Mouse (Mus musculus) natural killer cell, adult 2 months (primary cell): ENCODE data around the gene Cnmd.

Experiments used
- DNase-seq, 2 experiments: peaks; one replicate each; pipeline ENCODE4 v3.0.0; 2022; ENCODE audit warnings: low spot score in 2 of 2

The Cnmd gene

GRCm38 (mm10) chr14:79645378-79645777 is 16.6 kb downstream of the Cnmd start:
- no peak for DNase-seq

GRCm38 (mm10) chr14:79642063-79642462 is 19.9 kb downstream of the Cnmd start:
- no peak for DNase-seq

GRCm38 (mm10) chr14:79636814-79637213 is 25.2 kb downstream of the Cnmd start:
- DNase-seq: no peak

- DNase-seq: no peak
Measured at GRCm38 (mm10) chr14:79633196-79633595, 28.8 kb downstream of the Cnmd start.

- DNase-seq: no peak
Measured at GRCm38 (mm10) chr14:79632330-79632729, 29.6 kb downstream of the Cnmd start.

- DNase-seq: no peak
Measured at GRCm38 (mm10) chr14:79621143-79621542, 40.8 kb downstream of the Cnmd start.

GRCm38 (mm10) chr14:79619802-79620201 is 42.2 kb downstream of the Cnmd start:
- DNase-seq: no peak

GRCm38 (mm10) chr14:79617121-79617828 is 44.7 kb downstream of the Cnmd start:
- DNase-seq: no peak

- DNase-seq: no peak
Measured at GRCm38 (mm10) chr14:79608286-79608685, 53.7 kb downstream of the Cnmd start.

- DNase-seq: no peak
Measured at GRCm38 (mm10) chr14:79607352-79607751, 54.6 kb downstream of the Cnmd start.

GRCm38 (mm10) chr14:79606867-79607266 is 55.1 kb downstream of the Cnmd start:
- no peak for DNase-seq

- DNase-seq: no peak
Measured at GRCm38 (mm10) chr14:79606392-79606791, 55.6 kb downstream of the Cnmd start.

- no peak for DNase-seq
Measured at GRCm38 (mm10) chr14:79605881-79606280, 56.1 kb downstream of the Cnmd start.

GRCm38 (mm10) chr14:79596602-79597001 is 65.4 kb downstream of the Cnmd start:
- DNase-seq: no peak

- DNase-seq: no peak
Measured at GRCm38 (mm10) chr14:79594069-79594468, 67.9 kb downstream of the Cnmd start.

GRCm38 (mm10) chr14:79591611-79592010 is 70.4 kb downstream of the Cnmd start:
- no peak for DNase-seq

- DNase-seq: peak in 1 of 2 experiments; percentile 3
Measured at GRCm38 (mm10) chr14:79590916-79591315, 71.1 kb downstream of the Cnmd start.

- no peak for DNase-seq
Measured at GRCm38 (mm10) chr14:79589401-79589800, 72.6 kb downstream of the Cnmd start.

- DNase-seq: no peak
Measured at GRCm38 (mm10) chr14:79588534-79588951, 73.4 kb downstream of the Cnmd start.

GRCm38 (mm10) chr14:79587852-79588229 is 74.1 kb downstream of the Cnmd start:
- DNase-seq: no peak
